ENCODE assay signal across 14 mouse cellular contexts in the genomic region with DNA sequence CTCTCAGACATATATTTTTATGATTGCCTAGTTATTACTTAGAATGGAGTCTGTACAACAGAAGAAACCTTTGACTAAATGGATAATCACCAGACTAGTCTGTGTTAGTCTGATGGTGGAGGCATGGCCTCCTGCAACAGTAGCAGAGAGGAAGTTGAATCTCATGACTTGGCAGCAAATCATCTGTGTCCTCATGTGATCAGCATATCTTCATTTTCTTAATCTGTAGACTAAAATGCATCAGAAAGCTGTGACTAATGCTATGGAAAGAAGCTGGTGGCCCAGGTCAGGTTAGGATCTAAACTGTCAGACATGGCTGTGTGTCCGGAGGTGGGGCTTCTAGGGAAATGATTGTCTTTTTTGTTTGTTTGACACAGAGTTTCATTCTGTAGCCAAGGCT. TPM values are rescaled to one million over a fixed set of nuclear protein-coding genes. Genes with fewer than 3 reads are reported as not detected.
DNase-seq lines count a peak whose midpoint lies in the region; ATAC-seq and TF ChIP-seq lines count a peak whose summit lies in the region.
"Had no signal": no experiment of that assay in that cellular context is flagged by ENCODE, and none has a peak within 500 bp of the region (broad histone marks: within the 10 kb centered on the region; RNA-seq: fewer than 3 reads in every experiment).

No protein-coding gene starts in this region.

- H3K4me2 ChIP-seq in lung, postnatal 0 days (replicated peaks; ENCODE audit: low read depth, low read length), result no peak overlapping the region

- no peak overlapping the region for H3K4me3 ChIP-seq in lung, postnatal 0 days (ENCODE audit: low read depth, low read length)
- H3K4me3 ChIP-seq in lung, adult 2 months (replicated peaks; ENCODE audit: extremely low read depth, low read depth, low read length), result no peak overlapping the region
- H3K4me3 ChIP-seq in G1E (ENCODE audit: low read depth, low read length), result no peak overlapping the region
- H3K4me3 ChIP-seq: heart, adult 2 months; left cerebral cortex, adult 2 months; megakaryocyte, embryonic 14.5 days had no signal

- TF ChIP-seq POLR2A in lung, adult 2 months (IDR thresholded peaks at IDR 0.05; ENCODE audit: borderline replicate concordance, extremely low read depth, low read depth, low read length), result no peak

- H3K36me3 ChIP-seq in lung, postnatal 0 days (ENCODE audit: insufficient read depth, low read length), result no peaks in the 10 kb centered on the region
- H3K36me3 ChIP-seq in G1E (replicated peaks), result peaks cover 16% of the 10 kb centered on the region

- TF ChIP-seq CTCF in lung, postnatal 0 days (IDR thresholded peaks at IDR 0.05), result no peak
- no peak for TF ChIP-seq CTCF in lung, adult 2 months (IDR thresholded peaks at IDR 0.05; ENCODE audit: insufficient read depth, low read length)
- TF ChIP-seq CTCF in G1E (IDR thresholded peaks at IDR 0.05; ENCODE audit: low read depth, low read length), result no peak

- ATAC-seq in lung, postnatal 0 days, result no peak
- ATAC-seq in G1E (ENCODE audit: extremely low read depth, insufficient number of reproducible peaks, low FRiP score, poor library complexity, severe bottlenecking), result peak; percentile 84
- ATAC-seq in monocyte, adult 5-6 weeks (replicated peaks; ENCODE audit: insufficient number of reproducible peaks, low FRiP score, low TSS enrichment, poor library complexity, severe bottlenecking), result peak; percentile 48; the same call in 1 of the 2 replicates
- ATAC-seq: forebrain, postnatal 0 days; hindbrain, embryonic 16.5 days had no signal

- 61% methylated on average over 1 of the region's 1 CpGs for WGBS in lung, postnatal 0 days
- WGBS in lung, adult 2 months, result 82% methylated on average over 1 of the region's 1 CpGs

- peak; percentile 20 for DNase-seq in lung, postnatal 0 days (ENCODE audit: low spot score)
- DNase-seq in lung, adult 2 months, result no peak
- DNase-seq in G1E (ENCODE audit: low spot score), result peak; percentile 63
- peak; percentile 31 for DNase-seq in c-Kit-positive CD71-negative TER-119-negative erythroid progenitor cells, embryonic 14.5 days (ENCODE audit: low read depth)
- no peak for DNase-seq in frontal cortex, postnatal 36 days (ENCODE audit: low spot score in 2 of 2)
- no peak for DNase-seq in cerebellum, adult 11 months
- DNase-seq: adrenal gland, adult 8-10 months; forebrain, postnatal 0 days; kidney, postnatal 4 days had no signal

- no peaks in the 10 kb centered on the region for H3K9me3 ChIP-seq in lung, postnatal 0 days (ENCODE audit: low read length)
- H3K9me3 ChIP-seq in G1E (replicated peaks), result no peaks in the 10 kb centered on the region
- H3K9me3 ChIP-seq: megakaryocyte, embryonic 14.5 days had no signal

- no peaks in the 10 kb centered on the region for H3K27me3 ChIP-seq in lung, postnatal 0 days (replicated peaks; ENCODE audit: insufficient read depth, low read length)
- no peaks in the 10 kb centered on the region for H3K27me3 ChIP-seq in G1E (ENCODE audit: insufficient read depth, low read length)

- no peaks in the 10 kb centered on the region for H3K4me1 ChIP-seq in lung, postnatal 0 days (ENCODE audit: insufficient read depth, low read depth, low read length)
- H3K4me1 ChIP-seq in lung, adult 2 months (ENCODE audit: control insufficient read depth, insufficient read depth, low read length), result no peaks in the 10 kb centered on the region
- peaks cover 32% of the 10 kb centered on the region for H3K4me1 ChIP-seq in G1E (ENCODE audit: insufficient read depth, low read depth, low read length)

- TF ChIP-seq EP300 in lung, postnatal 0 days (IDR thresholded peaks at IDR 0.05), result no peak

- H3K9ac ChIP-seq in lung, postnatal 0 days (replicated peaks; ENCODE audit: low read depth), result no peak overlapping the region
- H3K9ac ChIP-seq: forebrain, postnatal 0 days had no signal

- H3K27ac ChIP-seq in lung, postnatal 0 days (ENCODE audit: low read length), result no peak overlapping the region
- H3K27ac ChIP-seq: heart, adult 2 months; left cerebral cortex, adult 2 months had no signal

RNA-seq across cellular contexts. Expression of a gene that starts 3.7 kb away (rescaled TPM):
- 28.4 and 33.1 TPM in 2 replicates for polyA plus RNA-seq in lung, postnatal 0 days (2015; fragmentation: Nextera tagmentation; extraction: Ambion mirVana)
- polyA plus RNA-seq in lung, adult 2 months (2012; rRNA removed), result 23.5 and 36.3 TPM in 2 replicates
- total RNA-seq in G1E (2014; fragmentation: Nextera tagmentation) (120 and 128 TPM in 2 replicates), G1E (2017) (347 and 355 TPM in 2 replicates)
- polyA plus RNA-seq in G1E (2012), result 5.3 and 9.5 TPM in 2 replicates
- total RNA-seq in monocyte, adult 5-6 weeks (2017), result 80.7 to 119 TPM (median 108 TPM) in 3 replicates

RNA-seq across cellular contexts. Expression of a gene that starts 51.8 kb away (rescaled TPM):
- polyA plus RNA-seq in lung, postnatal 0 days (2015; fragmentation: Nextera tagmentation; extraction: Ambion mirVana), result 0.23 and 0.29 TPM in 2 replicates
- 0.28 and 0.53 TPM in 2 replicates for polyA plus RNA-seq in lung, adult 2 months (2012; rRNA removed)
- total RNA-seq in G1E (2014; fragmentation: Nextera tagmentation) (1.9 and 2.0 TPM in 2 replicates), G1E (2017) (0.66 and 0.70 TPM in 2 replicates)
- 0.07 TPM in 2 replicates for polyA plus RNA-seq in G1E (2012)
- 0.43 to 1.3 TPM (median 1.1 TPM) in 3 replicates for total RNA-seq in monocyte, adult 5-6 weeks (2017)

Comparison
In these comparisons a context has a peak if more than half of its experiments do, and no peak if none do; other contexts are left out.
1. DNase-seq: peak in lung, postnatal 0 days (single experiment), G1E (single experiment) and c-Kit-positive CD71-negative TER-119-negative erythroid progenitor cells, embryonic 14.5 days (single experiment); none in lung, adult 2 months (single experiment), frontal cortex, postnatal 36 days (0 of 2) and cerebellum, adult 11 months (single experiment).